Mouse (Mus musculus): ENCODE data around the gene Ccl26.

Gene Ccl26

DNA sequence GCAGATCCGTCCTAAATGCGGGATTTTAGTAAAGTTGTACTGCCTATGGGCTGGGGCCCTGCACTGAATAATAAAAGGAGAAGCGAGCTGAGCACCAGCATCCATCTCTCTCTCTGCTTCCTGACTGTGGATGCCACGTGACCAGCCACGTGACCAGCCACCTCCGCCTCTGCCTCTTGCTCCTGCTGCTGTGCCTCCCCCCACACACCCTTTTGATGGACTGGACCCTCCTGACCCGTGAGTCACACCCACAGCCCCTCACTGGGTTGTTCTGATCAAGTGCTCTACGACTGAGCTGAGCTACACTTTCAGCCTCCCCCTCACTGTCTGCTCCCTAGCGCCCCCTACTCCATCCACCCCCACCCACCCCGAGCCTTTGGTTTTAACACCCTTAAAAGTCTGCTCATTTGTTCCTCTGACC lies 25.6 kb downstream of the Ccl26 start:
- no peak for DNase-seq (ENCODE audit: low spot score in 2 of 2)

DNA sequence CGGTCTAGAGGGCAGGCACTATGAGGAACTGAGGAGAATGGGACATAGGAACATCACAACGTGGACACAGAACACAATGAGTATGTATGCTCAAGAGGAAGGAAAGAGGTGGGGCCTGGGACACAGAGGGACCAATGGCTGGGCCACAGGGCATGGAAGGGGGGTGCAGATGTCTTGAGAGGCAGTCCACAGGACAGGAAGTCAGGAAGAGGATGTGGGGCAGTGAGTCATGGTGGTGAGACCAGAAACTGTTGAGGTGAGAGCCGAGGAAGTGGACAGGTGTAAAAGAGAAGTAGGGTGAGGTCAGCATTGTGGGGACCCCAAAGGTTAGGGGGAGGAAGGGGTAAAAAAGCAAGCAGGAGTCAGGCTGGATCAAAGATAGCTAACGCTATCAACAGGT lies 26.0 kb downstream of the Ccl26 start:
- DNase-seq (ENCODE audit: low spot score in 2 of 2) = no peak

DNA sequence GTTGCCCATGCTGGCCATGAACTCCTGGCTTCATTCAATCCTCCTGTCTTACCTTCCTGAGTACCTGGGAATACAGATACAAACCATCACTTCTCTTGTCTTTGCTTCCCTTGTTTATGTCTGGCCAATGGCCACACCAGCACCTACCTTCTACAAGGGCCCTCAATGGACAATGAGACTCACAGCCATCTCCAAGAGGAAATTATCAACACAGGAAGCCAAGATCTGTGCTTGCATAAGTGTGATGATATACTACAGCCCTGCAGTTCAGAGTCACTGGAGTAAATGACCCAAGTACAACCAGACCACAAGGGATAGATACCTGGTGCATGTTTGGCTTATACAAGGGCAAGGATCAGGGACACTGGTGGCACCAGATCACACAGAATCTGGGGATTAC lies 27.5 kb downstream of the Ccl26 start:
- DNase-seq (ENCODE audit: low spot score in 2 of 2) = no peak

- no peak for DNase-seq (ENCODE audit: low spot score in 2 of 2)
Observed at GRCm38 (mm10) chr5:135533431-135533830, 29.9 kb downstream of the Ccl26 start.

DNA sequence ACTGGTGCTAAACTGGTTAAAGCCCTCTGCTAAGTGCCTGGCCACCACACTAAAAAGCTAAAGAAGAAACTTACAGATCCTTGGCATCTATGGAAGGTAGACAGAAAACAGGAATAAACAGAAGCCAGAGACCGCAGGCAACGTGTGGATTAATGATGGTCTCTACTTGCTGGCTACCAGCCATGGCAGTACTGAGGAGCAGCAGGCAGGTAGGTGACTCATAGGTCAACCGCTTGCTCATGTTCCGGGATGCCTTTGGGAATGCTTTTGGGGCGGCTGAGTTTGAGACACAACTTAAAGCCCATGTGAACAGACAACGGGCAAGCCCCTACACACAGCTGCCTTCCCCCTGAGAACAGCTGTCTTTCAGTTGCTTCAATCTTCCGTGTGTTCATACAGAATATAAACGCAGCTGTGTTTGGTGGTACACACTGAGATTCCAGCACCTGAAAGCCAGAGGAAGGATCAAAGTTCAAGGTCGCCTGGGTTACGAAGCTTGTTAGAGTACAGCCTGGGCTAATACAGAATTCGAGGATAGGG lies 32.0 kb downstream of the Ccl26 start:
- no peak for DNase-seq (ENCODE audit: low spot score in 2 of 2)

DNA sequence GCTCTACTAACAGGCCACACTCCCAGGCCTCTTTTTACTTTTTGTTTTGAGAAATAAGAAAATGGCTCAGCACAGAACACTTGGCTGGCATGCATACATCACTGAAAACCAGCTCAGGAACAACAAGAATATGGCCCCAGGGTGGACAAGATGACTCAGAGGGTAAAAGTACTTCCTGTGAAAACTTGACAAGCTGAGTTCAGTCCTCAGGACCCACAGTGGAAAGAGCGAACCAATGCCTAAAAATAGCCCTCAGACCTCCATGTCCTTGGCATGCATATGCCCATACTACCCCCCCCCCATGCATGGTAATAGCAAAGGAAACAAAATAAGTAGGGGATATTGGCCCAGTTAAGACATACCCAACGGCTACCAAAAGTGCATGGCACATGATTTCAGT lies 33.4 kb downstream of the Ccl26 start:
- no peak for DNase-seq (ENCODE audit: low spot score in 2 of 2)

DNA sequence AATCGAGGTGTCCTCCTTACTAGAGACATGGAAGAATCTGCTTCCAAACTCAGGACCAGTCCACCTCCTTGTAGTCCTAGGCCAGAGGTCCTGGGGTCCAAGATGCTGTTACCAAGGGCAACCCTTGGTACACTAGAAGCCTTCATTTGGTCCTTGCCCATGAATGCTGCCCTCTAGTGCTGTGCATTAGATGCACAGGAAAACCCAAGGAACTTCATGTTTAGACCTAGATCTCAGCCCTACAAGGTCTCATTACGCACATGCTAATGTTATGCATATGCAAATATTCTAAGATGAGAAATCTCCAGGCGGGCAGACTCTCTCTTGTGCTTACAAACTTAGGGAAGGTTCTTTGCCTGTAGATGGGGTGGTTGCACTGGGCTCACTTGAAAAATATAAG lies 34.1 kb downstream of the Ccl26 start:
- DNase-seq (ENCODE audit: low spot score in 2 of 2) = no peak

- no peak for DNase-seq (ENCODE audit: low spot score in 2 of 2)
Observed at GRCm38 (mm10) chr5:135527986-135528385, 35.4 kb downstream of the Ccl26 start.

DNA sequence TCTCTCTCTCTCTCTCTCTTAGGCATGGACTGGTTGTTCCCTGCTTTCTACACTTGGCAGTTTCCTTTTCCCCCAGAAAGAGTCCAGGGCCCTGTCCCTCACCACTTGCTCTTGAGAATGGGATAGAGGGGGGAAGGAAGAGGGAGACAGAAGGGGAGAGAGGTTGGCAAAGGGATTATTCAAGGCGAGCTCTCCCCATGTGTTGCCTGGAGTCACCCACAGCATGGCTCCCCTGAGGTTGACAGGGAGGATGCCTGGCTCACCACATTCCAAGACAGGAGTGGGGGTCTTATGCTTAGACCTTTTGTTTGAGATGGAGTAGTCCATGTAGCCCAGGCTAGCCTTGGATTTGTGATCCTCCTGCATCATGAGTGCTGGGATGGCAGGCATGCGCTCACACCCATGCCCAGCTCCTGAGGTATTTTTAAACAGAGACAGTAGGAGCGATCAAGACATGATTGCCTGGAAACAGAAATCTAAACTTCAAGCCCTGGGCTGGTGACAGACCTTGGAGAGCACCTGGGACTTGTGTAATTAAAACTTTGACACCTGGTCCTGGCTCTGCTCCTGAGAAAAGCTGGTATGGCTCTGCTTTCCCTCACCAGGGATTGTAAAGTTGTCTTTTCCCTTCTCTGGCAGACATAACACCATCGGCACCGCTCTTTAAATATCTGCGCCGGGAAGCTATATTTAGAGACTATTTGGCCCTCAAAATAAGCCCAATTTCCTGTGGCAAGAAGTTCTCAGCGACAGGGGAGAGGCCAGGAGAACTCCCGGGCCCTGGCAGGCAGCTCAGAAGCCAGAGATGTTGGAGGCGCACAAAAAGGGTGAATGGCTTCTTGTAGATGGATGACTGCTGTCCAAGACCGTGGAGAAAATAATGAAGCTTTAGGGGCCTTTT lies 38.5 kb downstream of the Ccl26 start:
- DNase-seq (ENCODE audit: low spot score in 2 of 2) = no peak

DNA sequence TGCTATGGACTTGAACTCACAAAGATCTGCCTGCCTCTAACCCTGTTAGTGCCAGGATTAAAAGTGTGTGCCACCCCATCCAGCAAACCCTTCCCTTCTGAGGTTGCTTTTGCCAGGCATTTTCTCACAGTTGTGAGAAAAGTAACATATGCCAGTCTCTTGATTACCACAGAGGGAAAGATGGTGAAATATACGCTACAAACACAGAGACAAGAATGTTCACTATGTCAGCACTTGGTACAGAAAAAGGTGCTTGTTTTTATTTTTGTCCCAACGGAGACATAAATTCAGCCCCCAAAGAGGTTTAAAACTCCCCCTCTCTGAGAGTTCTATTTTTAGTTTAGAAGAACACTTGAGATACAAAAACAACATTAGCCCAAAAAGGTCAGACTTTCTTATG lies 39.3 kb downstream of the Ccl26 start:
- DNase-seq (ENCODE audit: low spot score in 2 of 2) = no peak

DNA sequence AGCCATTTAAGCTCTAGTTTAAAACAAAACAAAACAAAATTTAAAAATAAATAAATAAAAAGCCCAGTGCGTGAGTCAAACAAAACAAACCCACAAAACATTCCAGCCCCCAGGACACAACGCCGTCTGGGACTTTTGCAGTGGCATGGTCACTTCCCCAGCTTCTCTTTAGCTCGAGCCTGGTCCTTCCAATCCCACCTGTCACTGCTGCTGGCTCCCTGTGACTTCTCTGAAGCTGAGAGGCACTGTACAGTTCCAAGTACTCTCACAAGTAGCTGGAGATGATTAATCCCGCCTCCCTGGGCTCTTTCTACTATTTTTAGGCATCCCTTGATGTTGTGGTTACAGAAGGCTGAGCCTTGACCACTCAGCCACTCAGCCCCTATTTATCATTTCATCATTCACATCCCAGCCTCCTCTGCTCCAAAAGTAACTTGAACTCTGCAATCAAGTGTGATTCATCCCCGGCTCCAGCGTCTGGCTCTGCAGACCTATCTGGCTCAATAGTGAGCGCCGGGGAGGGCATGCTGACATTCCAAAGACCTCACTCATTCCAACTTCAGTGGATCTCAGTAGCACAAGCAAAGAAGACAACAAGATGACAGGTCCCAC lies 41.2 kb downstream of the Ccl26 start:
- DNase-seq (ENCODE audit: low spot score in 2 of 2) = no peak

DNA sequence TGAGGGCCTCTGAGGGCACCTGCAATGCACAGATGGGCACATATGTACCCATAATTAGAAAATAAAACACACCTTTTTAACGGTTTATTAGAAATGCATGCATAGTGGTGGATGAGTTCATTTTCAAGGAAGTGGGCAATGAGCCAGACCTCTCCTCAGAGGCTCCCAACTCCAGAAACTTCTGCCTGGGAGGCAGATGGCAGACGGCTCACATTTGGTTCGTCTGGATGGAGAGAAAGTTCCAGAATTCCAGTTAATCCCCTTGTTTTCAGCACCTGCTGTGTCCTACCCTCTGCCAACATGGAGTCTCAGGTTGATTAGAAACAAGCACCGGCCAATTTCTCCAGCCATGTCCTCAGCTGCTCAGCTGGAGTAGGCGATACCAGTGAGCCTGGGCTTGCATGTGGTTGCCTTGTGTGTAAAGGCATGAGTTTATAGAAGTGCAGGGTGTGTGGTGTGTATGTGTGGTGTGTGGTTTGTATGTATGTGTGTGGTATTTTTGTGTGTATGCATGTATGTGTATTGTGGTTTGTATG lies 46.0 kb downstream of the Ccl26 start:
- DNase-seq (ENCODE audit: low spot score in 2 of 2) = no peak

- no peak for DNase-seq (ENCODE audit: low spot score in 2 of 2)
Observed at GRCm38 (mm10) chr5:135513131-135513530, 50.2 kb downstream of the Ccl26 start.

DNA sequence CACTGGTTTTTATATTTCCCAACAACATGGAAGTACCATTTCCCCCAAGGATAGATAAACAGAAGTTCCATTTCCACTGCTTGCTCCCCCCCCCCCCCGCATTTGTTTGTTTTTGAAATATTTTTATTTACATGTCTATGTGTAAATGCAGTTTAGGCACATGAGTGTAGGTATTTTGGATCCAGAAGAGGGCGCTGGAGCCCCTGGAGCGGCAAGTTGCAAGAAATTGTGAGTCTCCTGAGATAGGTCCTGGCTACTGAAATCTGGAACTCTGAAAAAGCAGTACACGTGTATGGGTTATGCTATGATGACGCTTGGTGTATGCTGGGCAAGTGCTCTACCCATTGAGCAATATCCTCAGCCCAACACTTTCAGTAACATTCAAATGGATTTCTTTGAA lies 52.3 kb downstream of the Ccl26 start:
- DNase-seq (ENCODE audit: low spot score in 2 of 2) = no peak

All from frontal cortex, postnatal 25 days (tissue).